Mouse (Mus musculus) embryo, embryonic 11 days (tissue): ENCODE results near the gene Wapl.
A peak's percentile ranks its signal among the peaks of the same experiment; 100 is the strongest.

ENCODE experiments used
- DNase-seq: peaks from one replicate; pipeline ENCODE4 v3.0.0-alpha.2; 2015

Wapl gene

DNA sequence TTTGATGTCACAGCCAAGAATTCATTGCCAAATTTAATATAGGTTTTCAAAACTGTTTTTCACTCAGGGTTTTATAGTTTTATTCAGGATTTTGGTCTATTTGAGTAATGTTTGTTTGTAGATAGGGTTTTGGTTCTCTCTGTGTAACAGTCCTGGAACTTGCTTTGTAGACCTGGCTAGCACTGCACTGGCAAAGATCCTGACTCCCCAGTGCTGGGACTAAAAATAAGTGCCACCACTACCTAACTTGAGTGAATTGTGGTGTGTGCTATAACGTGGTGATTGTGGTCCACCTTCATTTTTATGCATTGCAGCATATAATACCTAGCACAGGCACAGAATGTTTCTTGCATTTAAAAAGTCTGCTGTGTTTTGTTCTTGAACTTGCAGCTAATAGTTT, 23.6 kb downstream of the Wapl start:
- DNase-seq = no peak

DNA sequence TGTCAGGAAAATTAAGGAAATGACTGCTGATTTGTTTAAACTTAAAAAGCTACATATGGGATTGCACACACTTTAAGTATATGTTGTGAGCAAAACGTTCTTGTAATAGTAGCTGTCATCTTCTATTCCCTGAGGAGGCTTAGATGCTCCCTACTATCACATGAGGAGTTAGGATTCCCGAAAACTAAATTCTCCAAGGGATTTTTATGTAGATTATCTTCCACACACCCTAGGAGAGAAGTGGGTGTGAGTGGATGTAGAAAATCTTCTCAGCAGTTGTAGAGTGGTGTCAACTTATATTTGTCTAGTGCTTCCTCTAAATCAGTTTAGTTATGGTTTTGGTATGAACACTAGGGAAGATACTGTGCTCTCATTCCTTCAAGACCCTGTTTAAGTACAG, 36.5 kb downstream of the Wapl start:
- DNase-seq = no peak

- DNase-seq = no peak
These were observed 38.3 kb downstream of the Wapl start for GRCm38 (mm10) chr14:34712027-34712426.

GRCm38 (mm10) chr14:34712857-34713256, 39.1 kb downstream of the Wapl start:
- DNase-seq = peak; percentile 2

DNA sequence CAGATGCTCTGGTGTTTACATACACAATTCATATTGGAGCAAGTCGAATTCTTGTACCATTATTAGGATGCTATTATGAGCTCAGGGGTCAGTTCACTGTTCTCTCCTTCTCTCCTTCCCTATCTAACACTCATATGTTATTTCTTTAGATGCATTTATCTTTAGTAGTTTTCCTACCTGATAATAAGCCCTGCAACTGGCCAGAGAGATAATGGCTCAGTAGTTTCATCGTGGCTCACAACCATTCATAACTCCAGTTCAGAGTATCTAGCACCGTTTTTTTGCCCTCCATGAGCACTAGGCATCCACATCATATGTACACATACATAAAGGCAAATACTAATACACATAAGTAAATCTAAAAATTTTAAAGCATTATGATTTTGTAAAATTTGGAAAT, 44.4 kb downstream of the Wapl start:
- no peak for DNase-seq

- DNase-seq = no peak
These were observed 54.0 kb downstream of the Wapl start for GRCm38 (mm10) chr14:34727709-34728108.

GRCm38 (mm10) chr14:34735405-34735804, 61.7 kb downstream of the Wapl start:
- no peak for DNase-seq

DNA sequence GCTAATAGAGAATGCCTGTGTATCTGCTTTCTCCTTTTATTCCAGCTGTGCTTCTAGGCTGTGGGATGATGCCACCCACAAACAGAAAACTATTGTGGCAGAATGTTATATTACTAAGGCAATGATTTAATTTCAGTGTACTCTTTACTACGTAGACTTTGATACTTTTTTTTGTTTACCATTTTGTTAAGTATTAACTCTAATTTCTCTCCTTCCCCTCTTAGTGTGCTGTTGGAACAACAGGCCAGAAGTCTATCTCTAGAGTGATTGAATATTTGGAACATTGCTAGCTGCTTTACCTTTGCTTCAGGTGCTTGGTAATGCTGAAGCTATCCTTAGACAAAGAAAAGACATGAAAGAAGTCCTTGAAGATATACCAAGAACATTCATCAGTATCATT, 71.7 kb downstream of the Wapl start:
- no peak for DNase-seq

DNA sequence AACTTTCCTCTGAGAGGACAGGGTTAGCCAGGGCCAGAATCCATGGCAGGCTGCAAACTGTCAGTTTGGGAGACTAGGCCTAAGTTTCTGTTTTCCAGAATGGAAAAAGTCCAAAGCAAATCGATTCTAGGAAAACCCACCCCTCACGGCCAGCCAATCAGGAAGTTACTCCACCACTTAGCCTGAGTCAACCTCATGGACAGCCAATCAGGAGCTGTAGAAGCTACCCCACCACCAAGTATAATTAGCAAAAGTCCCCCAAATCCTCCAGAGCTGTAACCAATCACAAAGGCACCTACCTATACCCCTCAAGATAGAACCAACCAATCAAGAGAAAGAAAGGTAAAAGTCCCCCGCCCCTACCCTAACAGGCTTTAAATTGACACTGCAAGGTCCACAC, 82.0 kb downstream of the Wapl start:
- no peak for DNase-seq

GRCm38 (mm10) chr14:34759938-34760337, 86.2 kb downstream of the Wapl start:
- no peak for DNase-seq

- no peak for DNase-seq
These were observed 87.6 kb downstream of the Wapl start for GRCm38 (mm10) chr14:34761082-34761959.

- peak; percentile 43 for DNase-seq
These were observed 89.0 kb downstream of the Wapl start for GRCm38 (mm10) chr14:34762682-34763081.

DNA sequence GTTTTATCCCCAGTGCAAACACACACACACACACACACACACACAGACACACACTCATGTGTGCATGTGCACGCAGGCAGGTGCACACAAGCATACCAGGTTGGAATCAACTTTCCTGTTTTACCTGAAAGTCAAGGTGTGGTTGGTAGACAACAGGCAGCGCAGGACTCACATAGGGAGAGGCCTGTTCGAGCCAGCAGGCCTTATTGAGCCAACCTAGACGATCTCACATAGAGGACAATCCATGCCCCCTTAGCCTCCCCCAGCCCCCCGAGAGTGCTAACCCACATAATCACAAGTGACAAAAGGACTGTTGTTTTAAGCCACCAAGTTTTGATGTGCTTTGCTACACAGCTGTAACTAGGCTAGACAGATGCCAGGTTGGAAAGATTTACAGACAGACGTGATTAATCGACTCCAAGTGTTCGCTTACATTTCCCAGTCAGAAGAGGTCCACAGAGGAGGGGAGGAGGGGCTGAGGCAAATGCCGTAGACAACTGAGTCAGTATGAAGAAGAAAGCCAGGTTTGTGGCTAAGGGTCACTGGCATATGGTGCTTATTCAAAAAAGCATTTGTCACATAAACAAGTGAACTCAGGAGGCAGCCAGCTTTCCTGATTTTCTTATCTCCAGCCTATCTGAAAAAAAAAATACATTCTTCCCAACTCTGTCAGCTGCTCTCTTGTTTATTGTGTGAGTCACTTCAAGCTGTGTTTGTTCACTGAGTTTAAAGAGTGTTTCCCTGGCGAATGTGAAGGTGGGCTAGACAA, 90.2 kb downstream of the Wapl start:
- DNase-seq = peak; percentile 52

GRCm38 (mm10) chr14:34764908-34765307, 91.2 kb downstream of the Wapl start:
- no peak for DNase-seq

DNA sequence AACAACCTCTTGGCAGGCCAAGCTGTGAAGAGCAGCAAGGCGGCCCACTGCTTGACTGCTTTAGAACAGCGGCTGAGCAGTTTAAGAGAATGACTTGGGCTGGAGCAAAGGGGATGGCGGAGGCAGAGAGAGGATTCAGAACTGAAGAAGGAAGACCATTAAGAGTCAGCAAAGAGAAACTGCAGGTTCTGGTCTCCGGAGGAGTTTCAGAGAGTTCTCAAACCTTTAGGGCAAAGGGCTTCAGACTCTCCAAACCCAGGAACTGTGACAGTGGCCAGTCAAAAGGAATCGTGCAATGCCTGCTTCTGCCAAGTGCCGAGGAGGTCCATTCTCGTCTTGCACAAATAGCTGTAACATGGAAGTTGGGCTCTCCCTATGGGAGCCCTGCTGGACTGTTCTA, 91.7 kb downstream of the Wapl start:
- DNase-seq = no peak

- no peak for DNase-seq
These were observed 92.5 kb downstream of the Wapl start for GRCm38 (mm10) chr14:34766181-34766580.

- peak; percentile 87 for DNase-seq
These were observed 94.6 kb downstream of the Wapl start for GRCm38 (mm10) chr14:34768373-34768772.

DNA sequence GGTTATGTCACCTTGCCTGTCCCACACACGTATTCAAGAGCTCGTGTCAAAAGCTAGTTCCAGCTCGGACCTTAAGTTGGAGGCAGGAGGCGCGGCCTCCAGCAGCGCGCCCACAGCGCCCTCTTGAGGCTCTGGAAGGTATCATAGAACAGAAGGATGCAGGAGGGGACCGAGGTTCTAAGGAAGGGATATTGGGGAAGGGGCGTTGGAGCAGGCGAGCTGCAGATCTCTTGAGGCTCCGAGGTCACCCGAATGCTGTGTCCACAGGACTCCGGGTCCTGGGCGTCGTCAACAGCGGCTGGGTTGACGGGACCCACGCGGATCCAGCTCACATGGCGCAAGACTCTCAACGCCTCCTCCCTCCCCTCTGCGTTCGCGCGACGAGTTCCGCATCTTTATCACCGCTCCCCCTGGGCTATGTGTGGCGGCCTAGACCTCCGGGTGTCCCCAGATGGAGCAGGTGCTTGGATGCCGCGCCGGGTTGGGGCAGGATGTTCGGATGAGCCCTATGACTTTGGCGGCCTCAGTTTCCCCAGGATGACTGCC, 95.4 kb downstream of the Wapl start:
- peak; percentile 90 for DNase-seq

- DNase-seq = peak; percentile 64
These were observed 95.9 kb downstream of the Wapl start for GRCm38 (mm10) chr14:34769567-34770158.

DNA sequence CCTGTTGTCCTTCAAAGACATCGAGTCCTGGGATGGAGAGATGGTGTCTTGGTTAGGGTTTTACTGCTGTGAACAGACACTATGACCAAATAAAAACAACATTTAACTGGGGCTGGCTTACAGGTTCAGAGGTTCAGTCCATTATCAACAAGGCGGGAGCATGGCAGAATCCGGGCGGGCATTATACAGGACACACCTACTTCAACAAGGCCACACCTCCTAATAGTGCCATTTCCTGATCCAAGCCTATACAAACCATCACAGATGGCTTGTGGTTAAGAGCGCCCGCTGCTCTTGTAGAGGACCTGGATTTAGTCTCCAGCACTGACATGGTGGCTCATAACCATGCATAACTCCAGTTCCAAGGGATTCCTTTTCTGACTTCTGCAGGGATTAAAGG, 96.7 kb downstream of the Wapl start:
- DNase-seq = no peak

DNA sequence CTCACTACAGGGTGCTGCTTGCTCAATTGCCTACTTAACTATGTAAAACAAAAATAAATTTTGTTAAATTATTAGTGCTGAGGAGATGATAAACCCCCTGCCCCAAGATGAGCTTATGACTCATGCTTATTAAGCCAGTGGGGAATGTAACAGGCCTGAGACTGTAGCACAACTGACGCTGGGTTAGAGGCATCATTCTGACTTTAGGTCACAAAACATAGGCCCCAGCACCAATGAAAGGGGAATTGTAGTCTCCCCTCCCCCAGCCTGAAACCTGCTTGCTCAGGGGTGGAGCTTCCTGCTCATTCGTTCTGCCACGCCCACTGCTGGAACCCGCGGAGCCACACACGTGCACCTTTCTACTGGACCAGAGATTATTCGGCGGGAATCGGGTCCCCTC, 97.9 kb downstream of the Wapl start:
- peak; percentile 16 for DNase-seq

GRCm38 (mm10) chr14:34772132-34772531, 98.4 kb downstream of the Wapl start:
- no peak for DNase-seq

GRCm38 (mm10) chr14:34773681-34774080, 100.0 kb downstream of the Wapl start:
- no peak for DNase-seq
